In genomic region chr11:98284230-98284629, GRCm38 (mm10) we compare ENCODE assay signal across 8 mouse cellular contexts. TPM values are rescaled to one million over a fixed set of nuclear protein-coding genes. Genes with fewer than 3 reads are reported as not detected.
DNase-seq lines count a peak whose midpoint lies in the region; ATAC-seq lines count a peak whose summit lies in the region.

No protein-coding gene starts in this region.

- H3K27ac ChIP-seq in hindbrain, embryonic 15.5 days (replicated peaks): peak overlapping the region; percentile 81

- H3K27me3 ChIP-seq in hindbrain, embryonic 15.5 days: no peaks in the 10 kb centered on the region

- peak; percentile 42 to 55 for DNase-seq in cerebellum, adult 18-20 months
- no peak for DNase-seq in cerebellum, adult 11-12 months
- DNase-seq in right cerebral cortex, adult 18-20 months: peak; percentile 67
- no peak for DNase-seq in right cerebral cortex, postnatal 25 days
- DNase-seq in thymus, postnatal 25 days: peak; percentile 8
- no peak for DNase-seq in layer of hippocampus, adult 11-12 months (ENCODE audit: low spot score)

- peaks cover 4% of the 10 kb centered on the region; the same call in 1 of the 2 replicates for H3K36me3 ChIP-seq in hindbrain, embryonic 15.5 days

- H3K4me2 ChIP-seq in hindbrain, embryonic 15.5 days: peak overlapping the region; percentile 54

- H3K4me3 ChIP-seq in hindbrain, embryonic 15.5 days: peak overlapping the region; percentile 26

- peak; percentile 88 for ATAC-seq in hindbrain, embryonic 15.5 days (ENCODE audit: low FRiP score, low read depth)
- peak; percentile 78 for ATAC-seq in megakaryocyte-erythroid progenitor cell, adult 5-6 weeks (replicated peaks; ENCODE audit: low FRiP score, low TSS enrichment, poor library complexity, severe bottlenecking)

- WGBS in hindbrain, embryonic 15.5 days: 3% methylated on average over 14 of the region's 17 CpGs

- H3K4me1 ChIP-seq in hindbrain, embryonic 15.5 days (replicated peaks): peaks cover 38% of the 10 kb centered on the region

- peak overlapping the region; percentile 23; the same call in 1 of the 2 replicates for H3K9ac ChIP-seq in hindbrain, embryonic 15.5 days

- H3K9me3 ChIP-seq in hindbrain, embryonic 15.5 days: no peaks in the 10 kb centered on the region

RNA-seq across cellular contexts. Expression of gene Neurod2, which starts 45.2 kb away (rescaled TPM):
- polyA plus RNA-seq in hindbrain, embryonic 15.5 days (2015; fragmentation: Nextera tagmentation; extraction: Ambion mirVana): 20.9 and 28.6 TPM in 2 replicates
- not detected in 2 replicates for total RNA-seq in megakaryocyte-erythroid progenitor cell, adult 5-6 weeks (2014; fragmentation: Nextera tagmentation)
- total RNA-seq in megakaryocyte-erythroid progenitor cell, adult 5-6 weeks (2017): not detected in 2 replicates

Comparison
In these comparisons a context has a peak if more than half of its experiments do, and no peak if none do; other contexts are left out.
1. DNase-seq: peak in cerebellum, adult 18-20 months (2 of 2), right cerebral cortex, adult 18-20 months (single experiment) and thymus, postnatal 25 days (single experiment); none in cerebellum, adult 11-12 months (single experiment), right cerebral cortex, postnatal 25 days (single experiment) and layer of hippocampus, adult 11-12 months (single experiment).